Mouse (Mus musculus) gastrocnemius, postnatal 4 days (tissue): Measurements from ENCODE around the gene Net1. TPM values are rescaled to one million over a fixed set of nuclear protein-coding genes. Genes with fewer than 3 reads are reported as not detected.
"Not testable (repeated sequence)": the region's sequence is repeated elsewhere in the genome, so short reads cannot be mapped to it uniquely, and the experiment has no call there.

ENCODE experiments used
- DNase-seq, 2 experiments: peaks; one replicate each; pipeline ENCODE4 v3.0.0; 2021 to 2022; ENCODE audit warnings: low spot score in 2 of 2, mixed read lengths in 2 of 2
- long read RNA-seq, 2 experiments: library from polyadenylated mRNA; stranded (forward); transcript quantifications; one replicate each; pipeline ENCODE4 v2.0.0; 2021
- total RNA-seq, 2 experiments: library from RNA; stranded (reverse); gene quantifications; 2 replicates each; pipeline ENCODE4 v1.2.3; 2021

Gene Net1
- total RNA-seq: 10 to 100 TPM; 86.1 to 97.2 TPM
- long read RNA-seq, experiment 1, transcript Net1-202 (10 exons, 3,871 nt): major isoform, 16 of 33 reads
- long read RNA-seq, experiment 1, partial matches to known transcripts: 10 of 33 reads
- long read RNA-seq, experiment 1, other reads (novel, unspliced or antisense): 6 of 33 reads
- long read RNA-seq, experiment 2, transcript Net1-202 (10 exons, 3,871 nt): major isoform, 21 of 29 reads
- long read RNA-seq, experiment 2, partial matches to known transcripts: 3 of 29 reads
- long read RNA-seq, experiment 2, other reads (novel, unspliced or antisense): 4 of 29 reads

DNA sequence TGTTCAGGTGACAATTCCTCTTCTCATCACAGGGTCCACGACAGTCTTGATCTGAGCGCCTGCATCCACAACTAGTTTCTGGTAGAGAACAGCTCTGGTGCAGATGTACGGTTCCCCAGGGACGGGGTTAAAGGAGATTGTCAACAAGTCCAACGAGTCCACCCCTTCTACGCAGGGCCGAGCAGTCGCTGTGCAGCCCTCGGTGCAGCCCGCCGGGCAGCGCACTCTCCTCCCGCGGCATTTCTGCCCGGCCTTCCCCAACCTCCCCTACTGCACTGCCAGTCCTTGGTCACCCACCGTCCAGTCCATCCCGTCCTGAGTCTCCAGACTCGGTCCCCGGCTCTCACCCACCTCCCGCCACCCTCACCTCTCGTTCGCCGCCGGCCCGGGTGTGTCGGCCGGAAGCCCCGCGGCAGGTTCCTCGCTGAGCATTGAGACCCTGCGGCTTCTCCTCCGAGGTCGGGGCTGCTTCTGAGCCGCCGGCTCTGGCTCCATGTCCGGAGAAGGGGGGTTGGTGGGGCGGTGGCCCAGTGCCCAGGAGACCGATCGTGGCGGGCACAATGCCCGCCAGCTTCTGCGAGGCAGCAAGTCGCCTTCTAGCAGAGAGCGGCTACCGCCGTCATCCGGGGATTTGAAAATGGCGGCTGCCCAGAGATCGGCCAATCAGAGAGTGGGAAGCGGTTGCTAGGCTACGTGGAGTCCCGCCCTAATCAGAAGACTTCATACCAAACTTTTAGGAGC lies at the start of gene Net1, which contains the start of gene Tubal3:
Gene Net1, minus strand, starts transcription at position 650 of the 741 bp plus-strand sequence.
Gene Tubal3, plus strand, starts transcription at position 704 of the 741 bp plus-strand sequence.
- peak; percentile 80 to 87 for DNase-seq

DNA sequence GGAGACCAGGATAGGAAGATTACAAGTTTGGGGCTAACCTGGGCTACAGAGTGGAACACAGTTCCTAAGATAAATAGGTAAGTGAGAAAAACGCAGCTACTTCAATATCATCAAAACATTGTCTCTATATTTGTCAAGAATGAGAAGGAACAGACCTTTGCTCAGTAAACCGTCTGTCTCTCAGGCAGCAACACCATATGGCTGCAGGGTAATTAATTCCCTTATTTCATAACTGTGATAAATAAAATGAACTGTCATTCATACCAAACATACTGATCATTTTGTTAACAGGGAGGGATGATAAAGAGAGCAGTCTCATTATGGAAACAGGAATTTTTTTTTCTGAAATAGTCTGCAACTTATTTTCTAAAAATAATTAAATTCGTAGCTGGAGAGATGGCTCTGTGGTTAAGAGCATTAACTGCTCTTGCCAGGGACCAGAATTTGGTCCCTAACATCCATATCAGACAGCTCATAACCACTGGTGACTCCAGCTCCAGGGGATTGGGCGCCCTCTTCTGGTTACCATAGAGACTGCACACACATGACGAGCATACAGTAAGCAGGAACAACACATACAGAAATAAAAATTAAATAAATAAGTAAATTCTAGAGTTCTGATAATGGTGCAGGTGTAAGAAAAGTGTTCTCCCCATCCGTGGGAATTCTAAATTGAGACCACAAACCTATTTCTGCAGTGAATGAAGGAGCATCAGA lies 33.3 kb upstream of the Net1 start:
- DNase-seq: no peak

DNA sequence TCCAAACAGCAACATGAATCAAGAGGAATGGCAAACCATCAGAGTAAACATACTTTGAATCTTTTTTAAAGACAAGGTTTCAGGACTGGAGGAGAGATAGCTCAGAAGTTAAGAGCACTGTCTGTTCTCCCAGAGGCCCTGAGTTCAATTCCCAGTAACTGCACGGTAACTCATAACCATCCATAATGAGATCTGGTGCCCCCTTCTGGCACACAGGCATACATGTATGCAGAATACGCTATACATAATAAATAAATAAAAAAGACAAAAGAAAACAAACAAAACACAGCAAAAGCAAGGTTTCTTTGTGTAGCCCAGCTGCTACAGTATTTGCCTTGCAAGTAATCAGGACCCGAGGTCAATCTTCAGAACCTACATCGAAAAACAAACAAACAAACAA lies 31.5 kb upstream of the Net1 start:
- no peak for DNase-seq

DNA sequence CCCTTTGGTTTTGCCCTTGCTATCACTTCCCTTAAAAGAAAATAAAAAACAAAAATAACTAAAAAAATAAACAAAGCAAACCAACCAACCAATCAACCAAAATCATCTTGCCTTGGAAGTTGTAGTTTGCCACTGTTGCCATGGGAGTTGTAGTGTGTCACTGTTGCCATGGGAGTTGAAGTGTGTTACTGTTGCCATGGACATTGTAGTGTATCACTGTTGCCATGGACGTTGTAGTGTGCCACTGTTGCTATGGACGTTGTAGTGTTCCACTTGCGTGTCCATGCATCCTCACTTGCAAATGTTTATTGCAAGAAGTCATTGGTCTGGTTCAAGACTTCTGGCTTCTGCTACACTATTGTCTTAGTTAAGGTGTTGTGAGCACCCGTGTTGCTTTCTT lies 29.2 kb upstream of the Net1 start:
- DNase-seq: no peak

DNA sequence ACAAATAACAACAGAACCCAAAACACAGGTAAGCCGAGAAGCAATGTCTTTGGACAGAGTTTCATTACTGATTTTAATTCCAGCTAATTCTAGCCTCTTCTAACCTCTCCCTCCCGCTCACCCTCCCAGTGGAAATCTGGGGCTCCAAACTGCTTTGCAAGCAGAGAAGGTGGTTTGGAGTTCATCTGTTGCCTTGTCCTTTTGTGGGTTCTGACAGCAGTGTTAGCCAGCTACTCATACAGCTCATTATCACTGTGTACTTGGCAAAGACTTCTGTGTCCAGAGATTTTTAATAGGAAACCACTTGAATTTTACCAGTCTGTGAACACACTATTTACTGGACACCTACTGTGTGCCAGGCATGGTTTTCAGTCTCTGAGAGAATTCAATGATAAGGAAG lies 27.2 kb upstream of the Net1 start, which contains the start of gene Ucn3:
Gene Ucn3, minus strand, starts transcription at position 101 of the 400 bp plus-strand sequence.
- DNase-seq: no peak

DNA sequence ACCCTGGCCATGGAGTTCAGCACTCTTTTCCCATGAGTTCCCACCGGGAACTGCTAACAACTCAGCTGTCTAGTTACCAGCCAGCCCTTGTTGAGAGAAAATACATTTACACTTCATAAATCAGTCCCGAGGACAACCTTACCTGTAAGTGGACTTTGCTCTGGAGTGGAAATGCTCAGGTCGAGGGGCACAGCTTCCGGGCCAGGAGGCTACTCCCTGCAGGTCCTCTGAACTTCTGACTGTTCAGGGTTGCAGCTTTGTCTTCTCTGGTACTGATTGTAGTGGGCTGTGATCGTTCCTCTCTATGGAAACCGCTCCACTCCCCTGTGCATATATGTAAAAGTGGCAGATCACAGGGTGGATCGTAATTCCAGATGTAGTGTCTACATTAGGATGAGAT lies 26.7 kb upstream of the Net1 start:
- no peak for DNase-seq

DNA sequence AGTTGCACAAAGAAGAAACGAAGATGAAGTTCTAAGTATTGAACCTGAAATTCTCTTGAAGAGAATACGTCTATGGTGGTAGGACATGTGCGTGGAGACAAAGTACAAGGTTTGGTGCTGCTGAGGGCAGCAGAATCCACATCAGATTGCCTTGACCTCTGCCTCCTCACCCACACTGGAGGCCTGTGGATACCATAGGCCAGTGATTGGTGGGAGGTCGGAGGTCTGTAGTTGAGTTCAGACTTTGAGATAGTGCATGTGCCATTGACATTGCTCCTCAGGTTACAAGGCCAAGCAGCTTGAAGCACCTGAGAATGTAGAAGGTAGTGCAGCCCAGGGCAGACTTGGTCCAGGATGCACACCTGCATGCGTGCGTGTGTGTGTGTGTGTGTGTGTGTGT lies 8.0 kb upstream of the Net1 start:
- no peak for DNase-seq

DNA sequence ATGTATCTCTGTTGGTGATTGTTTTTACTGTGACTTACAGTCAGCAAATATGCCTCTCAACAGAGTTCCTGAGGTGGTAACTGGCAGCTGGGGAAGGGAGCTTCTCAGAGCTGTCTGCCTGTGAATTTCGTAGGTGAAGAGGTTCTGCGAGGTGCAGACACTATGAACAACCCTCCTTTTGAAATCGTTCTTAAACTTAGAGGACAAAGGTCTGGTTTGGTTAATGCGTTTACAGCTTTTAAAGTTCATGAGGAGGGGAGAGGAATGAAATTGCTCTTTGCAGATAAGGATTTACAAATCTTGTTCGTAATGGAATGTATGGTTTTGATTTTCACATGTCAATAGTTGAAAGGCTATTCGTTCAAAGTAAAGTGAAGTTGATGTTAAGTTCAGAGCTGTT lies 7.6 kb upstream of the Net1 start:
- no peak for DNase-seq

DNA sequence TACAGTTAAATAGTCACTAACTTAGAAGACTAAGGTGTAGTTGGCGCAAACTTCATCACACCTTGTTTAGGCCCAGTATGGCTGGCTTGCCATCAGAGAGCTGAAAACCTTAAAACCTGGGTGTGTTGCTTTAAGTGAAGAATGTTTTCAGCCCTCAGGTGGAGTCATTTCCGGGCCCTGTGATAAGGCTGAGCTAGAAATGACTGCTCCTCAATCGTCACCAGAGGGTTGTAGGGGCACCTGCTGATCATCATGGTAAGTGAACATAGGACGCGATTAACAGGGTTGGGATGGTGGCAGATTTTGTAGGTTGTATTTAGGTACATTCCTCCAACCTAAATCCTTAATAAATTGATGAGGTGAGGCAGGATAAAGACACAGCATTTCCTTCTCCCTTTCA lies 6.5 kb upstream of the Net1 start:
- DNase-seq: no peak

DNA sequence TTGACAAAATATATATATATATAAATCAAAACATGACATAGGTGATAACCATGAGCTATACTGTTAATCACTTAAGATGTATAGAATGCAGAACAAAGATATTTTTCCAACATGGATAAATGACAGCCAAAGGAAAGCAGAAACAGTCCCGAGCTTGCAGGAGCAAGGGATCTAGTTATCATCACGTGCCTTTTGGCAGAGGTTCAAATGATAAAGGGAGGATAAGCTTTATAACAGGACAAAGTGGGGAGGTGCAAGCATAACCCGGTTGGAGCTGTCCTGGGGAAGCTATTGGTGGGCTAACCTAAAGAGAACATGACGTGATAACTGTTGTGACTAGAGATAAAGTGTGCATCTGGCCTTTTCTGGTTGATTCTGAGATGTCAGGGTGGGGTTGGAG lies 4.5 kb downstream of the Net1 start:
- no peak for DNase-seq

DNA sequence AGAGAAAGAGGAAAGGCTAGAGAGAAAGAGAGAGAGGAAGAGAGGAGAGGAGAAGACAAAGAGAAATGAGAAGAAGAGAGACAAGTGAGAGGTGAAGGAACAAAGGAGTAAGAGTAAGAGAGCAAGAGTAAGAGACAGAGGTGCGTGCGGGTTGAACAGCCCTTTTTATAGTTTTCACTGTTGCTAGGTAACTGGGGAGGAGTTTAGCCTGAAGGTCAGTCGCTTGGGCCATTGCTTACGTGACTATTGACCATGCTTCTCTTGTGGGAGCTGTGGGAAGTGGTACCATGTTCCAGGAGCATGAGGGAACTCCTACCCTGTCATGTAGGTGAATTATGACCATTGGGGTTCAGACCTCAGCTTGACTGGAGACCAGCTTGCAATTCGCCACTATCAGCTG lies 7.7 kb downstream of the Net1 start:
- DNase-seq: no peak

DNA sequence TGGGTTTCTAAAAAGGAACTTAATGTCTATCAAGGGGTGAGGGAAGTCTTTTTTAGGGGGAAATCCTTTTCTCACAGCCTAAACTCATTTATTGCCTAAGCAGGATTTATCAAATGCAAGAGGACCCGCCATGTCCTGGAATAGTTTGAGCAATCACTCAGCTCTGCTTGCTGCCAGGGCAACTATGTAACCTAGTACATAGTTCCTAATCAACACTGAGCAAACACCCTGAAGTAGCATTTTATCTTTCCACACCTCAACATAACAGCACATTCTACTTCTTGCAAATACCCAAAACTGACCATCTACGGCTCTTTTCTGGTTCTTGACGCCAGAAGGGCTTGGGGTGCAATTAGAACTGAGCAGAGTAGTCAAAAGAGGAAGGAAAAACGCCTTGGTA lies 9.8 kb downstream of the Net1 start:
- no peak for DNase-seq

DNA sequence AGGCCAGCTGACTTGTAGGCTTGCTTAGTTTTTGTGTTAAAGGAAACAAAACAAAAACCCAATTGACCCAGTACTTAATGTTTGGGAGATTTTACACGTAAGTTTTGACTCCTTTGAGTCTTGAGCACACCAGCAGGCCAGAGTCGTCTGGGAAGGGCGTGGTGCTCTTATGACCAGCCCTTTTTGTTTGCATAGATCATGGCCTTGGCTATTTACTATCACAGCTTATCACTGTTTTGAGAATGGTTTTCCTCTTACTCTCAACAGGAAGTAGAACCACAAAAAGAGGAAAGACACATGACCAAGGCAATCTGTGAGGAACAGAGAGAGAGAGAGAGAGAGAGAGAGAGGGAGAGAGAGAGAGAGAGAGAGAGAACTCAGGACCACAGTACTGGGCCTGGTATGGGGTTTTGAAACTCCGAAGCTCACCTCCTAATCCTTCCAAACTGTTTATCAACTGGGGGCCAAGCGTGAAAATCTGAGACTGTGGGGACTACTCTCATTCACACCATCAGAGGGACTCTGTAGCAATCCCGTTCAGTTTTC lies 10.8 kb downstream of the Net1 start:
- DNase-seq: no peak

DNA sequence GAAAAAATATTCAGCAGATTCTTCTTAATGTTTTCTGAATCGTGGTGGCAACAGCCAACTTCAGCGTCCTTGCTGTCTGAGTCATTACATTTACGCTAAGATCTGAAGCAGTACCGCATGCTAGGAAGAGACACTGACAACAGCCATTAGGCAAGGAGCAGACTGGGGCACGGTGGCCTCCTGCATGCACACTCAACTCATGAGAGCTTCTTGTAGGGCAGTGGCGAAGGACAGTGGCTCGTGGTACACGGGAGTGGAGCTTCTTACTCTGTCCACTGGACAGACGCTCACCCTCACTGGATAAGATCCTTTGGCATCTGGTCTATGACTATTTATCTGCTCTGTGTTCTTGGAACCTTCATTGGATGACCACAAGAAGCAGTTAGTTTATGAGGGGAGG lies 18.7 kb downstream of the Net1 start:
- no peak for DNase-seq

DNA sequence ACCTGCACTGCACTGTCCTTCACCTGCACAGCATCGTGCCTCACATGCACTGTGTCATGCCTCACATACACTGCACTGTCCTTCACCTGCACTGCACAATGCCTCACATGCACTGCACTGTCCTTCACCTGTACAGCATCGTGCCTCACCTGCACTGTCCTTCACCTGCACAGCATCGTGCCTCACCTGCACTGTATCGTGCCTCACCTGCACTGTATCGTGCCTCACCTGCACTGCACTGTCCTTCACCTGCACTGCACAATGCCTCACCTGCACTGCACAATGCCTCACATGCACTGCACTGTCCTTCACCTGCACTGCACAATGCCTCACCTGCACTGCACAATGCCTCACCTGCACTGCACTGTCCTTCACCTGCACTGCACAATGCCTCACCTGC lies 19.8 kb downstream of the Net1 start:
- DNase-seq: not testable (repeated sequence)

DNA sequence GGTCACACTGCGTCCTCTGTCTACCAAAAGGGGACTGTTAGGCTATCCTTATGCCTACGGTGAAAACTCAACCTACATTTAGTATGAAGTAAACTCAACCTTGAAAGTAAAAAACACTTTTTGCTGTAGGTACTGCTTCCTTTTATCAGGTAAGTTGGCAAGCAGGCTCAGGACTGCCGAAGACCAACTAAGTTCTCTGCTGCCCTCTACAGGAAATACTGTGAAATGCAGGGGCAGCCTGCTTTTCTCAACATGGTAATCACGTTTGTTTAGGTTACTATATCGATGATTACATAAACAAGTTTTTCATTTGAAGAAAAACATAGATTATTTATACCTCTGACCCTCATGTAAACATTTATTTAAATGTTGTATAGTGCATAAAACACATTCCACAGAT lies 21.1 kb downstream of the Net1 start:
- peak in 1 of 2 experiments; percentile 56 for DNase-seq

DNA sequence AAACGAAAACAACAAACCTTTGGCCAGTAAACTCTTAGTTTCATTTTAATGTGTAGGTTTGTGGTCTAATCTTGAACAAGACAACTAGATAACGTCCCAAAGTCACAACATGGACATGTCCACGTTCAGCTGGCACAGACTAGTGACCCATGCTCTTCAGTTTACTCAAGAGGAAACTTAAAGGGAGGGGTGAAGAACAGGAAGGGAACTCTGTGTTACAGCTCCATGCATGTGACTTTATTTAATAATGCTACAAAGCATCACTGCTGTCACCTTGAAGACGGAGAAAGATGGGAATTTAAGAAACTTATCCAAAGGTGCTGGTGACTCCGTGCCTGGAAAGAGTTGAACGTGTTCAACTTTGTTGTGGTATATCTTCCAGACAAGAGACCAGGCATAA lies 22.0 kb downstream of the Net1 start:
- DNase-seq: no peak

DNA sequence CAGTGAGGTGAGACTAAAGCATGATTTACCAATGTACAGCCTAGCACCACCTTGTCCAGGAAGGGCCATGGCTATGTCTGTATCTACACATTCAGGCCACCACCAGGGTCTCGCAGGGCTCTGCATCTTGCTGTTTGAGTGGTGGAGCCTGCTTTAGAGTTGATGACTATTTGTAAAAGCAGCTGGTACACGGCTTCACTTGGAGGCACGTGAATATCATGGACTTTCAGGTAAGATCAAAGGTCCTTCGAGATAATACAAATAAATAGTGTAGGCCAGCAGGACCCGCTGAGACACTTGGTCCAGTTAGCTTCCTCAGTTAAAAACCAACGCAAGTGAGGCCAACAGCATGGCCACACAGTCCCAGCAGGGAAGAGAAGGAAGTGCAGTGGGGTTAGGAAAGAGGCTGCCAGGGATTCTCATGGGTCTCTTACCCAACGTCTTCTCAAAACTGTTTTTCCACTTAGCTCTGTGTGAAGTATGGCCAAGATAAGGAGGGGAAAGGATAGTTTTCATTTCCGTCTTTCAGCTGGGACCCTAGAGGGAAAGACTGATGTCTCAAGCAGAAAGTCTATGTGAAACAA lies 22.5 kb downstream of the Net1 start:
- no peak for DNase-seq

DNA sequence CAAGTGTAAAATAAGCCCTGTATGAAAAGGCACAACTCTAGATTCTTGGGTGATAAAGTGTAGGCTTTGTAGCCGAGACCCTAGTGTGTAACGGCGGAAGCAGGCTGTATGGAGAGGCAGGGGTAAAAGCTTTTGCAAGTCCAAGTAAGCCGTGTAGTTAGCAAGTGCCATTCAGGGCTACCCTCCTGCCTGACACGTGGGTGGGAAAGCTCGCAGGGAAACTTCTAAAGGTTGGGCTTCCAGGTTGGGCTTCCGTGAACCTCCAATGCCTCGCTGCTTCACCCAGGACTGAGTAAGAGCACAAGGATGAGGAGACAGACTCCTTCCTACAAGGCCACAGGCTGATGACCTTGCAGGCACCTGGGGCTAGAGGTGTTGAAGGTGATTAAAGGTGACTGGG lies 23.5 kb downstream of the Net1 start:
- DNase-seq: no peak

DNA sequence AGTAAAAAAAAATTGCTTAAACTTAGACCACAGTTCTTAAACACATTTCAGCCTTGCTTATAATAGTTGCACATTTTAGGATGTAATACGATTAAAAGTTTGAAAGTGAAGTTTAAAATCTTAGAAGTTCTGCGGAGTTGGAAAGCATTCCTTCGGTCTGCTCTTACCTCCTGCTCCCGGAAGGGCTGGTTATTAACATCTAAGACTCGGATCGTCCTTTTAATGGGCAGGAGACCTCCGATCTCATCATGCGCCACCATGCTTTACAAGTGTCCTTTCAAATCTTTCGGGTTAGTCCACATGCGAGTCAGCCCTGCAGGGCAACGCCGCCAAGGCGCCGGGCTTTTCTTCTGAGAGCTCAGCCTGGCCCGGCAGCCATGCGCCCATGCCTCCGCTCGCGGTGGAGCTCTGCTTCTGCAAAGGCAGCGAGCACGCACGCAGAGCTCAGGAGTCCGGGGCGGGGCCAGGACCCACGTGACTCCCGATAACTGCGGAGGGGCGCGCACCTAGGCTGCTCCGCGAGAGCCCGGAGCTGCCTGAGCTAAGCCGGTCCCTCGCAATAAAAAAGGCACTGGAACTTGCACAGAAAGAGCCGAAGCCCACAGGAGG lies 24.8 kb downstream of the Net1 start:
- DNase-seq: peak; percentile 73 to 88

DNA sequence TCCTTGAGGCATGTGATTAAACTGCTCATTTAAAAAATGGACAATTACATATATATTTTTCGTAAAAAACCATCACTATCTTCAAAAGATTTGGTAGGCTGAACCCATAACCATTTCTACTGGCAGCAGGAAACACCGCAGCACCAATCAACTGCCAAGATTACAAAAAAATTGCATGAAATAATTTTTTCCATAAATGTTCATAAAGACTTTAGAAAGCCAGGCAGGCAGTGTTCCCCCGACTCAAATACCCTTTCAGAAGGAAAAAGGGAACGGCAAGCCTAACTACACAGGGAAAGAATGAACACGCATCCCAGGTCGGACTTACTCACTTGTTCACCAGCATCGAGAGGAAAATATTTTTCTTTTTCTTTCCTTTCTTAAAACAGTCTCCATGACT lies 25.4 kb downstream of the Net1 start:
- no peak for DNase-seq
